In the genomic region with DNA sequence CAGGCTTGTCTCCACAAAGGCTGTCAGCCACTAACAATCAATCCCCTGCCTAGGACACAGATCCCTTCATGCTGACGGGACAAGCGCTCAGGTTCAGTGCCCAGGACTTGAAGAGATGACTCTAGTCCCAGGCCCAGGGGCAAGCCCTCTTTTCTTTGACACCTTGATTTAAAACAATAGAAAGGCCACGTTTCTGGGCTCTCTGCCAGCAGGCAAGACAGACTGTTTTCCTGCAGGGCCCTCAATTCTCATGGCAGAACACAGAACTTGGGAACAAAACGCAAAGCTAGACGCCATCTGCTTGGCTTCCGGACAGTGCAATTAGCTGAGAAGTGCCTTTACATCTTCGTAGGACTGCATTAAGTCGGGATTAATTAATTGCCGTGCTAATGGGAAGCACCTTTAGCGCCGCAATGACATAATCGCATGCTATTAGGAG, we compare ENCODE assay signal across 7 mouse cellular contexts. TPM values are rescaled to one million over a fixed set of nuclear protein-coding genes. Genes with fewer than 3 reads are reported as not detected.
DNase-seq lines count a peak whose midpoint lies in the region; ATAC-seq and TF ChIP-seq lines count a peak whose summit lies in the region.

No protein-coding gene starts in this region.

- no peak overlapping the region for H3K4me2 ChIP-seq in heart, embryonic 12.5 days

- ATAC-seq in heart, embryonic 12.5 days (ENCODE audit: insufficient number of reproducible peaks, low FRiP score), result no peak

- H3K4me3 ChIP-seq in heart, embryonic 12.5 days, result no peak overlapping the region

- H3K27me3 ChIP-seq in heart, embryonic 12.5 days (replicated peaks), result no peaks in the 10 kb centered on the region

- no peak for TF ChIP-seq CTCF in brain, embryonic 14.5 days (IDR thresholded peaks at IDR 0.05; ENCODE audit: borderline replicate concordance, extremely low read depth, insufficient read depth, insufficient read length)

- H3K27ac ChIP-seq in heart, embryonic 12.5 days (ENCODE audit: poor library complexity, severe bottlenecking), result peak overlapping the region; percentile 60

- peaks cover 46% of the 10 kb centered on the region for H3K36me3 ChIP-seq in heart, embryonic 12.5 days

- no peaks in the 10 kb centered on the region for H3K9me3 ChIP-seq in heart, embryonic 12.5 days (replicated peaks)

- TF ChIP-seq POLR2A in brain, embryonic 14.5 days (IDR thresholded peaks at IDR 0.05; ENCODE audit: borderline replicate concordance, extremely low read depth, insufficient read depth, insufficient read length, poor library complexity, severe bottlenecking), result no peak

- 67% methylated on average over 12 of the region's 12 CpGs for WGBS in heart, embryonic 12.5 days

- H3K4me1 ChIP-seq in heart, embryonic 12.5 days (replicated peaks), result peaks cover 76% of the 10 kb centered on the region

- DNase-seq in adrenal gland, postnatal 10 days, result peak; percentile 67
- DNase-seq in brain, embryonic 14.5 days (ENCODE audit: low read depth), result peak; percentile 95
- peak; percentile 85 for DNase-seq in kidney, postnatal 10 days
- DNase-seq in thymus, postnatal 14 days, result no peak
- no peak for DNase-seq in T-cell, adult 2 months (ENCODE audit: low spot score)
- no peak for DNase-seq in frontal cortex, postnatal 14 days (ENCODE audit: low spot score in 2 of 2)

- H3K9ac ChIP-seq in heart, embryonic 12.5 days, result no peak overlapping the region

RNA-seq across cellular contexts. Expression of gene Elk3, which starts 28.4 kb away (rescaled TPM):
- total RNA-seq in adrenal gland, postnatal 10 days (2021), result 10 to 100 TPM; 58.4 to 70.4 TPM
- polyA plus RNA-seq in brain, embryonic 14.5 days (2012; rRNA removed), result 14.2 and 16.0 TPM in 2 replicates
- polyA plus RNA-seq in heart, embryonic 12.5 days (2016; fragmentation: Nextera tagmentation; extraction: Ambion mirVana), result 36.8 and 41.0 TPM in 2 replicates

Comparison
In these comparisons a context has a peak if more than half of its experiments do, and no peak if none do; other contexts are left out.
1. DNase-seq: peak in adrenal gland, postnatal 10 days (single experiment), brain, embryonic 14.5 days (single experiment) and kidney, postnatal 10 days (single experiment); none in thymus, postnatal 14 days (single experiment), T-cell, adult 2 months (single experiment) and frontal cortex, postnatal 14 days (0 of 2).